Mouse (Mus musculus): ENCODE data around the gene Ski.

- TF ChIP-seq POLR2A (IDR thresholded peaks at IDR 0.05; ENCODE audit: insufficient read depth, low read depth, low read length) (no peak), CTCF (IDR thresholded peaks at IDR 0.05) (no peak)
Measured at GRCm38 (mm10) chr4:155126194-155126593, 96.2 kb downstream of the Ski start.

Data from heart, adult 2 months (tissue).